Mouse (Mus musculus): ENCODE measurements around the gene Gm14085.

DNA sequence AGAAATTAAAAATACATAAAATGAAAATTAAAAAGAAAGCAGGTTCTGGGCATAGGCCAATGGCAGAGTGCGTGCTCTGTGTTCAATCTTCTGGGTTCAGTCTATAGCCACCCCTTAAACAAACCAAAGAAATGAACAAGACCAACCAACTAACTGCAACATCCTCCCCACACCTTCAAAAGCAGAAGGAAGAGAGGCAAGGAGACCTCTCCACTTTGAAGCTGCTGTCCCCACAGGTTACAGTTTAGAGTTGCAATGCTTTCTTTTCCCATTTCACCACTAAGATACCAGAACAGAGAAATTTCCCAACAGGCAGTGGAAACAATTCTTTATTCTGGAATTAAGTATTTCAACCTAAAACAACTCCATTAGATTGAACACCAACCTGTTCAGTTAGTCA lies 77.5 kb downstream of the Gm14085 start:
- TF ChIP-seq POLR2A (IDR thresholded peaks at IDR 0.05; ENCODE audit: borderline replicate concordance, control insufficient read depth, low read depth, low read length) (no peak), CTCF (IDR thresholded peaks at IDR 0.05; ENCODE audit: control insufficient read depth, insufficient read depth, low read length) (no peak)
